Mouse (Mus musculus): ENCODE results near the gene Uvrag.

The Uvrag gene

GRCm38 (mm10) chr7:99100573-99100972 lies 40.4 kb downstream of the Uvrag start:
- no peak for DNase-seq (ENCODE audit: low read depth in 1 of 2, low spot score in 2 of 2)

GRCm38 (mm10) chr7:99100087-99100486 lies 40.9 kb downstream of the Uvrag start:
- no peak for DNase-seq (ENCODE audit: low read depth in 1 of 2, low spot score in 2 of 2)

GRCm38 (mm10) chr7:99097781-99098180 lies 43.2 kb downstream of the Uvrag start:
- DNase-seq (ENCODE audit: low read depth in 1 of 2, low spot score in 2 of 2): no peak

- DNase-seq (ENCODE audit: low read depth in 1 of 2, low spot score in 2 of 2): no peak
Measured at GRCm38 (mm10) chr7:99097128-99097527, 43.8 kb downstream of the Uvrag start.

GRCm38 (mm10) chr7:99095191-99095590 lies 45.8 kb downstream of the Uvrag start:
- peak in 1 of 2 experiments; percentile 49 for DNase-seq (ENCODE audit: low read depth in 1 of 2, low spot score in 2 of 2)

- DNase-seq (ENCODE audit: low read depth in 1 of 2, low spot score in 2 of 2): no peak
Measured at GRCm38 (mm10) chr7:99094336-99094735, 46.6 kb downstream of the Uvrag start.

GRCm38 (mm10) chr7:99091915-99092645 lies 48.9 kb downstream of the Uvrag start:
- DNase-seq (ENCODE audit: low read depth in 1 of 2, low spot score in 2 of 2): no peak

- DNase-seq (ENCODE audit: low read depth in 1 of 2, low spot score in 2 of 2): no peak
Measured at GRCm38 (mm10) chr7:99089716-99090115, 51.2 kb downstream of the Uvrag start.

- DNase-seq (ENCODE audit: low read depth in 1 of 2, low spot score in 2 of 2): no peak
Measured at GRCm38 (mm10) chr7:99088576-99089346, 52.2 kb downstream of the Uvrag start.

- no peak for DNase-seq (ENCODE audit: low read depth in 1 of 2, low spot score in 2 of 2)
Measured at GRCm38 (mm10) chr7:99087581-99087980, 53.4 kb downstream of the Uvrag start.

- no peak for DNase-seq (ENCODE audit: low read depth in 1 of 2, low spot score in 2 of 2)
Measured at GRCm38 (mm10) chr7:99086646-99087443, 54.1 kb downstream of the Uvrag start.

- no peak for DNase-seq (ENCODE audit: low read depth in 1 of 2, low spot score in 2 of 2)
Measured at GRCm38 (mm10) chr7:99085249-99085648, 55.7 kb downstream of the Uvrag start.

GRCm38 (mm10) chr7:99079522-99079921 lies 61.4 kb downstream of the Uvrag start:
- DNase-seq (ENCODE audit: low read depth in 1 of 2, low spot score in 2 of 2): peak in 1 of 2 experiments; percentile 22

GRCm38 (mm10) chr7:99078805-99079204 lies 62.1 kb downstream of the Uvrag start:
- DNase-seq (ENCODE audit: low read depth in 1 of 2, low spot score in 2 of 2): no peak

- DNase-seq (ENCODE audit: low read depth in 1 of 2, low spot score in 2 of 2): no peak
Measured at GRCm38 (mm10) chr7:99077234-99077633, 63.7 kb downstream of the Uvrag start.

GRCm38 (mm10) chr7:99075101-99075500 lies 65.8 kb downstream of the Uvrag start:
- no peak for DNase-seq (ENCODE audit: low read depth in 1 of 2, low spot score in 2 of 2)

GRCm38 (mm10) chr7:99073734-99074372 lies 67.1 kb downstream of the Uvrag start:
- DNase-seq (ENCODE audit: low read depth in 1 of 2, low spot score in 2 of 2): no peak

GRCm38 (mm10) chr7:99067710-99068109 lies 73.2 kb downstream of the Uvrag start:
- DNase-seq (ENCODE audit: low read depth in 1 of 2, low spot score in 2 of 2): no peak

- no peak for DNase-seq (ENCODE audit: low read depth in 1 of 2, low spot score in 2 of 2)
Measured at GRCm38 (mm10) chr7:99065920-99066319, 75.0 kb downstream of the Uvrag start.

GRCm38 (mm10) chr7:99065391-99065831 lies 75.5 kb downstream of the Uvrag start:
- no peak for DNase-seq (ENCODE audit: low read depth in 1 of 2, low spot score in 2 of 2)

- no peak for DNase-seq (ENCODE audit: low read depth in 1 of 2, low spot score in 2 of 2)
Measured at GRCm38 (mm10) chr7:99064795-99065194, 76.1 kb downstream of the Uvrag start.
